ENCODE assay signal across 8 mouse cellular contexts in genomic region chr15:78436380-78437192, GRCm38 (mm10). TPM values are rescaled to one million over a fixed set of nuclear protein-coding genes. Genes with fewer than 3 reads are reported as not detected.
A peak's percentile ranks its signal among the peaks of the same experiment; 100 is the strongest.
DNase-seq lines count a peak whose midpoint lies in the region; ATAC-seq and TF ChIP-seq lines count a peak whose summit lies in the region.

No protein-coding gene starts in this region.

- peaks cover 34% of the 10 kb centered on the region for H3K36me3 ChIP-seq in embryonic facial prominence, embryonic 14.5 days (ENCODE audit: control insufficient read depth, insufficient read depth, low read length)
- H3K36me3 ChIP-seq in heart, embryonic 10.5 days = peaks cover 24% of the 10 kb centered on the region
- H3K36me3 ChIP-seq in kidney, embryonic 15.5 days = peaks cover 32% of the 10 kb centered on the region
- peaks cover 44% of the 10 kb centered on the region for H3K36me3 ChIP-seq in limb, embryonic 12.5 days
- peaks cover 14% of the 10 kb centered on the region for H3K36me3 ChIP-seq in midbrain, embryonic 16.5 days (ENCODE audit: control insufficient read depth, insufficient read depth, low read length)
- no peaks in the 10 kb centered on the region for H3K36me3 ChIP-seq in testis, adult 2 months (ENCODE audit: control insufficient read depth, insufficient read depth, low read length)

- H3K9ac ChIP-seq in embryonic facial prominence, embryonic 14.5 days (ENCODE audit: low read depth, low read length) = peak overlapping the region; percentile 51
- peak overlapping the region; percentile 26; the same call in 1 of the 2 replicates for H3K9ac ChIP-seq in kidney, embryonic 15.5 days
- H3K9ac ChIP-seq in limb, embryonic 12.5 days (replicated peaks) = peak overlapping the region; percentile 48
- peak overlapping the region; percentile 56 for H3K9ac ChIP-seq in midbrain, embryonic 16.5 days (ENCODE audit: low read depth, low read length)

- peak overlapping the region; percentile 81 for H3K27ac ChIP-seq in embryonic facial prominence, embryonic 14.5 days (replicated peaks; ENCODE audit: low read depth, low read length)
- peak overlapping the region; percentile 83 for H3K27ac ChIP-seq in heart, embryonic 10.5 days
- peak overlapping the region; percentile 84 for H3K27ac ChIP-seq in kidney, embryonic 15.5 days
- peak overlapping the region; percentile 45; the same call in 1 of the 2 replicates for H3K27ac ChIP-seq in limb, embryonic 12.5 days
- H3K27ac ChIP-seq in midbrain, embryonic 16.5 days (ENCODE audit: low read length) = peak overlapping the region; percentile 52; the same call in 1 of the 2 replicates
- peak overlapping the region; percentile 19; the same call in 1 of the 2 replicates for H3K27ac ChIP-seq in testis, adult 2 months (ENCODE audit: control insufficient read depth, insufficient read depth, low read depth, low read length)

- 16% methylated on average over 21 of the region's 32 CpGs for WGBS in embryonic facial prominence, embryonic 14.5 days
- WGBS in heart, embryonic 10.5 days = 13% methylated on average over 30 of the region's 32 CpGs
- WGBS in kidney, embryonic 15.5 days = 6% methylated on average over 31 of the region's 32 CpGs
- WGBS in limb, embryonic 12.5 days = 11% methylated on average over 21 of the region's 32 CpGs
- 10% methylated on average over 26 of the region's 32 CpGs for WGBS in midbrain, embryonic 16.5 days

- no peak for TF ChIP-seq POLR2A in testis, adult 2 months (IDR thresholded peaks at IDR 0.05; ENCODE audit: control insufficient read depth, low read depth, low read length)

- peak; percentile 16; the same call in 1 of the 2 replicates for TF ChIP-seq CTCF in testis, adult 2 months (IDR thresholded peaks at IDR 0.05; ENCODE audit: control insufficient read depth, insufficient read depth, insufficient replicate concordance, low read depth, low read length)

- peaks cover 17% of the 10 kb centered on the region for H3K4me1 ChIP-seq in embryonic facial prominence, embryonic 14.5 days (ENCODE audit: control insufficient read depth, insufficient read depth, low read length)
- peaks cover 74% of the 10 kb centered on the region for H3K4me1 ChIP-seq in heart, embryonic 10.5 days
- H3K4me1 ChIP-seq in kidney, embryonic 15.5 days = peaks cover 44% of the 10 kb centered on the region
- peaks cover 14% of the 10 kb centered on the region for H3K4me1 ChIP-seq in limb, embryonic 12.5 days (replicated peaks)
- peaks cover 15% of the 10 kb centered on the region for H3K4me1 ChIP-seq in midbrain, embryonic 16.5 days (ENCODE audit: control insufficient read depth, insufficient read depth, low read length)
- peaks cover 12% of the 10 kb centered on the region for H3K4me1 ChIP-seq in testis, adult 2 months (ENCODE audit: control insufficient read depth, insufficient read depth, low read length)

- H3K4me2 ChIP-seq in embryonic facial prominence, embryonic 14.5 days (ENCODE audit: low read depth, low read length) = peak overlapping the region; percentile 65
- H3K4me2 ChIP-seq in kidney, embryonic 15.5 days = peak overlapping the region; percentile 68
- peak overlapping the region; percentile 59 for H3K4me2 ChIP-seq in limb, embryonic 12.5 days
- H3K4me2 ChIP-seq in midbrain, embryonic 16.5 days (ENCODE audit: low read length) = peak overlapping the region; percentile 43

- peak overlapping the region; percentile 32 for H3K4me3 ChIP-seq in embryonic facial prominence, embryonic 14.5 days (ENCODE audit: low read depth, low read length)
- peak overlapping the region; percentile 56 for H3K4me3 ChIP-seq in heart, embryonic 10.5 days
- H3K4me3 ChIP-seq in kidney, embryonic 15.5 days (replicated peaks) = peak overlapping the region; percentile 34
- H3K4me3 ChIP-seq in limb, embryonic 12.5 days (replicated peaks) = peak overlapping the region; percentile 34
- H3K4me3 ChIP-seq in midbrain, embryonic 16.5 days (ENCODE audit: low read depth, low read length) = no peak overlapping the region
- peak overlapping the region; percentile 23 for H3K4me3 ChIP-seq in testis, adult 2 months (ENCODE audit: control insufficient read depth, low read depth, low read length)

- H3K9me3 ChIP-seq in embryonic facial prominence, embryonic 14.5 days (ENCODE audit: control insufficient read depth, low read length) = no peaks in the 10 kb centered on the region
- H3K9me3 ChIP-seq in heart, embryonic 10.5 days = no peaks in the 10 kb centered on the region
- H3K9me3 ChIP-seq in kidney, embryonic 15.5 days (replicated peaks) = no peaks in the 10 kb centered on the region
- no peaks in the 10 kb centered on the region for H3K9me3 ChIP-seq in limb, embryonic 12.5 days
- no peaks in the 10 kb centered on the region for H3K9me3 ChIP-seq in midbrain, embryonic 16.5 days (replicated peaks; ENCODE audit: control insufficient read depth, low read length, poor library complexity, severe bottlenecking)

- peak; percentile 78 for ATAC-seq in embryonic facial prominence, embryonic 14.5 days (ENCODE audit: low read depth)
- ATAC-seq in kidney, embryonic 15.5 days (replicated peaks; ENCODE audit: low FRiP score) = peak; percentile 76
- ATAC-seq in limb, embryonic 12.5 days (ENCODE audit: insufficient number of reproducible peaks, insufficient read depth, low FRiP score, low TSS enrichment, low read depth) = no peak
- ATAC-seq in midbrain, embryonic 16.5 days = peak; percentile 41; the same call in 1 of the 2 replicates

- DNase-seq in thymus, postnatal 14 days = peak; percentile 48
- no peak for DNase-seq in thymus, postnatal 25 days
- DNase-seq in embryonic facial prominence, embryonic 14.5 days (ENCODE audit: low spot score) = peak; percentile 94
- DNase-seq in heart, embryonic 10.5 days (ENCODE audit: low spot score) = peak; percentile 87

- no peaks in the 10 kb centered on the region for H3K27me3 ChIP-seq in embryonic facial prominence, embryonic 14.5 days (replicated peaks; ENCODE audit: control insufficient read depth, insufficient read depth, low read length)
- peaks cover 39% of the 10 kb centered on the region for H3K27me3 ChIP-seq in heart, embryonic 10.5 days (ENCODE audit: insufficient read depth, poor library complexity, severe bottlenecking)
- no peaks in the 10 kb centered on the region for H3K27me3 ChIP-seq in kidney, embryonic 15.5 days
- peaks cover 30% of the 10 kb centered on the region for H3K27me3 ChIP-seq in limb, embryonic 12.5 days
- no peaks in the 10 kb centered on the region for H3K27me3 ChIP-seq in midbrain, embryonic 16.5 days (ENCODE audit: control insufficient read depth, insufficient read depth, low read depth, low read length)
- H3K27me3 ChIP-seq in testis, adult 2 months (ENCODE audit: control insufficient read depth, insufficient read depth, low read length) = no peaks in the 10 kb centered on the region

RNA-seq across cellular contexts. Expression of gene Kctd17, which starts 8.2 kb away (rescaled TPM):
- 46.9 and 54.1 TPM in 2 replicates for polyA plus RNA-seq in embryonic facial prominence, embryonic 14.5 days (2014; fragmentation: Nextera tagmentation; extraction: Ambion mirVana)
- 23.0 and 30.3 TPM in 2 replicates for polyA plus RNA-seq in heart, embryonic 10.5 days (2016; fragmentation: Nextera tagmentation; extraction: Ambion mirVana)
- polyA plus RNA-seq in kidney, embryonic 15.5 days (2015; fragmentation: Nextera tagmentation; extraction: Ambion mirVana) = 40.0 and 45.8 TPM in 2 replicates
- polyA plus RNA-seq in limb, embryonic 12.5 days (2016; fragmentation: Nextera tagmentation; extraction: Ambion mirVana) = 40.3 and 49.8 TPM in 2 replicates
- 152 and 156 TPM in 2 replicates for polyA plus RNA-seq in midbrain, embryonic 16.5 days (2015; fragmentation: Nextera tagmentation; extraction: Ambion mirVana)
- polyA plus RNA-seq in testis, adult 2 months (2012; rRNA removed) = 12.2 and 12.3 TPM in 2 replicates

RNA-seq across cellular contexts. Expression of gene Mpst, which starts 30.4 kb away (rescaled TPM):
- 3.0 and 3.5 TPM in 2 replicates for polyA plus RNA-seq in embryonic facial prominence, embryonic 14.5 days (2014; fragmentation: Nextera tagmentation; extraction: Ambion mirVana)
- 0.75 and 1.4 TPM in 2 replicates for polyA plus RNA-seq in heart, embryonic 10.5 days (2016; fragmentation: Nextera tagmentation; extraction: Ambion mirVana)
- 3.3 and 4.1 TPM in 2 replicates for polyA plus RNA-seq in kidney, embryonic 15.5 days (2015; fragmentation: Nextera tagmentation; extraction: Ambion mirVana)
- polyA plus RNA-seq in limb, embryonic 12.5 days (2016; fragmentation: Nextera tagmentation; extraction: Ambion mirVana) = 2.1 and 3.0 TPM in 2 replicates
- 3.6 and 4.3 TPM in 2 replicates for polyA plus RNA-seq in midbrain, embryonic 16.5 days (2015; fragmentation: Nextera tagmentation; extraction: Ambion mirVana)
- polyA plus RNA-seq in testis, adult 2 months (2012; rRNA removed) = 5.1 and 6.4 TPM in 2 replicates

RNA-seq across cellular contexts. Expression of gene Tst, which starts 30.9 kb away (rescaled TPM):
- 35.0 and 39.1 TPM in 2 replicates for polyA plus RNA-seq in embryonic facial prominence, embryonic 14.5 days (2014; fragmentation: Nextera tagmentation; extraction: Ambion mirVana)
- 9.5 and 25.6 TPM in 2 replicates for polyA plus RNA-seq in heart, embryonic 10.5 days (2016; fragmentation: Nextera tagmentation; extraction: Ambion mirVana)
- 44.3 and 52.1 TPM in 2 replicates for polyA plus RNA-seq in kidney, embryonic 15.5 days (2015; fragmentation: Nextera tagmentation; extraction: Ambion mirVana)
- 6.3 and 6.7 TPM in 2 replicates for polyA plus RNA-seq in limb, embryonic 12.5 days (2016; fragmentation: Nextera tagmentation; extraction: Ambion mirVana)
- 15.3 and 22.8 TPM in 2 replicates for polyA plus RNA-seq in midbrain, embryonic 16.5 days (2015; fragmentation: Nextera tagmentation; extraction: Ambion mirVana)
- polyA plus RNA-seq in testis, adult 2 months (2012; rRNA removed) = 29.8 and 38.6 TPM in 2 replicates

RNA-seq across cellular contexts. Expression of gene Tmprss6, which starts 31.8 kb away (rescaled TPM):
- 1.1 and 1.5 TPM in 2 replicates for polyA plus RNA-seq in embryonic facial prominence, embryonic 14.5 days (2014; fragmentation: Nextera tagmentation; extraction: Ambion mirVana)
- 0.06 and 1.7 TPM in 2 replicates for polyA plus RNA-seq in heart, embryonic 10.5 days (2016; fragmentation: Nextera tagmentation; extraction: Ambion mirVana)
- polyA plus RNA-seq in kidney, embryonic 15.5 days (2015; fragmentation: Nextera tagmentation; extraction: Ambion mirVana) = 0.31 and 1.0 TPM in 2 replicates
- polyA plus RNA-seq in limb, embryonic 12.5 days (2016; fragmentation: Nextera tagmentation; extraction: Ambion mirVana) = 0.10 TPM in 1 of 2 replicates, not detected in the other
- polyA plus RNA-seq in midbrain, embryonic 16.5 days (2015; fragmentation: Nextera tagmentation; extraction: Ambion mirVana) = 0.09 and 0.31 TPM in 2 replicates
- 0.74 and 1.4 TPM in 2 replicates for polyA plus RNA-seq in testis, adult 2 months (2012; rRNA removed)

RNA-seq across cellular contexts. Expression of gene Tex33, which starts 40.9 kb away (rescaled TPM):
- not detected in 2 replicates for polyA plus RNA-seq in embryonic facial prominence, embryonic 14.5 days (2014; fragmentation: Nextera tagmentation; extraction: Ambion mirVana)
- polyA plus RNA-seq in heart, embryonic 10.5 days (2016; fragmentation: Nextera tagmentation; extraction: Ambion mirVana) = not detected in 2 replicates
- polyA plus RNA-seq in kidney, embryonic 15.5 days (2015; fragmentation: Nextera tagmentation; extraction: Ambion mirVana) = not detected in 2 replicates
- not detected in 2 replicates for polyA plus RNA-seq in limb, embryonic 12.5 days (2016; fragmentation: Nextera tagmentation; extraction: Ambion mirVana)
- polyA plus RNA-seq in midbrain, embryonic 16.5 days (2015; fragmentation: Nextera tagmentation; extraction: Ambion mirVana) = not detected in 2 replicates
- polyA plus RNA-seq in testis, adult 2 months (2012; rRNA removed) = 1,340 and 1,395 TPM in 2 replicates

Comparison
In these comparisons a context has a peak if more than half of its experiments do, and no peak if none do; other contexts are left out.
1. H3K27ac ChIP-seq: peak in every context shown above with its lines; median percentile 84 in kidney, embryonic 15.5 days; 83 in heart, embryonic 10.5 days; 81 in embryonic facial prominence, embryonic 14.5 days; 52 in midbrain, embryonic 16.5 days; 45 in limb, embryonic 12.5 days; 19 in testis, adult 2 months.